Mouse (Mus musculus) cerebellum, adult 8-10 months (tissue): Measurements from ENCODE around the gene Lmo2.
A peak's percentile ranks its signal among the peaks of the same experiment; 100 is the strongest.
"Not testable (repeated sequence)": the region's sequence is repeated elsewhere in the genome, so short reads cannot be mapped to it uniquely, and the experiment has no call there.

ENCODE experiments used
- DNase-seq: peaks from one replicate; pipeline ENCODE4 v3.0.0; 2022

Lmo2 gene

GRCm38 (mm10) chr2:103983146-103983545 lies 25.4 kb downstream of the Lmo2 start:
- DNase-seq, result no peak

DNA sequence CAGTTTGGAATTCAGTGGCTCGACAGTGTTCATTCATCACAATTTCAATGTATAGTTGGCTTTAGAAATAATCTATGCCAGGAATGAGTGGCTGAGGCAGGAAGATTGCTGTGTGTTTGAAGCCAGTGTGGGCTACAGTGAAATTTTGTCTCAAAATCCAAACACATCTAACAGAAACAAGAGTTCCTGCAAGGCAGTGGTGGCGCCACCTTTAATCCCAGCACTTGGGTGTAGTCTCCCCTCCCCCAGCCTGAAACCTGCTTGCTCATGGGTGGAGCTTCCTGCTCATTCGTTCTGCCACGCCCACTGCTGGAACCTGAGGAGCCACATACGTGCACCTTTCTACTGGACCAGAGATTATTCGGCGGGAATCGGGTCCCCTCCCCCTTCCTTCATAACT lies 29.8 kb downstream of the Lmo2 start:
- DNase-seq, result not testable (repeated sequence)

DNA sequence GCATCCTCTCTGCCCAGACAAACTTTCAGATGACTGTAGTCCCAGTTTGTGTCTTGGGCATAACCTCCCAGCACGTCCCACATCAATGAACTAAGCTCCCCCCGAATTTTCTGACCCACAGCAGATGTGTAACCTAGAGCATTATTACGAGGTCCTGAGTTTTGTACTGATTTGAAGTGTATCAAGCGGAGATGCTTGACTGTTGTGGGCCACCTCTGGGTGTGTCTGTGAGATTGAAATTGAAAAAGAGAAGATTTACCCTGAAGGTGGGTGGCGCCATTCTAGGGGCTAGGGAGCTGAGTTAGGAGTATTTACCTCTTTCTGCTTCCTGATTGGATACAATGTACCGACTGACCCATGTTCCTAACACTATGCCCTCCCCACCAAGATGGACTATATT lies 31.9 kb downstream of the Lmo2 start:
- no peak for DNase-seq

DNA sequence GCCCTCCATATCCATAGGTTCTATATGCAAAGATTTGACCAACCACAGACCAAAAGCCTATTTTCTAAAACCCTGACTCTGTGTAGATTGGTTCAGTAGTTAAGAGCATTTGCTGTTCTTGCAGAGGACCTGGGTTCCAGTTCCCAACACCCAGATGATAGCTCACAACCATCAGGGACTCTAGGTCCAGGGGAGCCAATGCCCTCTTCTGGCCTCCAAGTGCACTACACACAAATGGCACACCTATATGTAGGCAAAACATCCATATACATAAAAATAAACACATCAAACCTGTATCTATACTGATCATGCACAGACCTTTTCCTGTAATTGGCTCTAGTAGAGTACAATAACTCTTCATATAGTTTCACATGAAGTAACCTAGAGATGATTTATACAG lies 33.5 kb downstream of the Lmo2 start:
- no peak for DNase-seq

- DNase-seq, result no peak
These were observed 34.4 kb downstream of the Lmo2 start for GRCm38 (mm10) chr2:103992162-103992561.

DNA sequence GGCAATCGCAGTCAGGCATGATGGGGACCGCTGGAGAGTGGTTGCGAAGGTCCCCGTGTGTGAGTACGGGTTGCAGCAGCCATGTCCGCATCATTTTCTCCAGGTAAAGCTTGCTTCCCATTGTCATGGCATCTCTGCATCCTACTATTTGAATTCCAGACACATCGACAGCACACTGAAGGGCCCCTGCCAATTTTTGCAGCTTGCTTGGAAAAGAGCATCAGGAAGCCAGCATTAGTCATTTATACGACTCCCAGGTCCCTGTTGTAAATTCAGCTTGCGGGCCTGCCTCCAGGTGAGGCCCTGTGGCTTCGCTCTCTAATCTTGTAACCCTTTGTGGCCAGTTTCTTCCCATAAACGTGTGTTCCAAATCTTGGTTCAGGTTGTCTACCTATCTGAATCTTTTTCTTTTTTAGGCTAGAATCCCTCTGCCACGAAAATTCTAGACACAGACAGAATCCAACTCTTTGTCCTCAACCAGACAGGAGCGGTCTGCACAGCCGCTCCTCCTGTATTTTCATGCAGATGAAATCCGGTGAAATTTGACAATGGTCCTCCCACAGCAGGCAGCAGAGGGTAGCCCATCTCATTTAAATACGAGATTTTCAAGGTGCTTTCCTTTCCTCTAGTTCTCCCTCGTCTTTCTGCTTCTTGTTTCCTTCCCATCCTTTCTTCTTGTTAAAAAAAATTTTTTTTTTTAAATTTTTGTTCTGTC lies 35.0 kb downstream of the Lmo2 start:
- no peak for DNase-seq

DNA sequence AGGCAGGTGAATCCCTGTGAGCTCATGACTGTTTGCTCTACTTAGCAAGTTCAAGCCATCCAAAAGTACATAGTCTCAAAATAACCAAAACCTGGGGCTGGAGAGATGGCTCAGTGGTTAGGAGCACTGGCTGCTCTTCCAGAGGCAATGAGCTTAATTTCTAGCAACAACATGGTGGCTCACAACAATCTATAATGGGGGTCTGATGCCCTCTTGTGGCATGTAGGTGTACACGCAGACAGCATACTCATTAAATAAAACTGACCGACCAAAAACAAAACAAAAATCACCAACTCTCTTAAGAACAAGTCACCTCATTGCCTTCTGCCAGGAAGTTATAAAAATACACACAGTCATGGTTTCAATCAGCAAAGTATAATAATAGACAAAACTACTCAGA lies 43.3 kb downstream of the Lmo2 start:
- no peak for DNase-seq

DNA sequence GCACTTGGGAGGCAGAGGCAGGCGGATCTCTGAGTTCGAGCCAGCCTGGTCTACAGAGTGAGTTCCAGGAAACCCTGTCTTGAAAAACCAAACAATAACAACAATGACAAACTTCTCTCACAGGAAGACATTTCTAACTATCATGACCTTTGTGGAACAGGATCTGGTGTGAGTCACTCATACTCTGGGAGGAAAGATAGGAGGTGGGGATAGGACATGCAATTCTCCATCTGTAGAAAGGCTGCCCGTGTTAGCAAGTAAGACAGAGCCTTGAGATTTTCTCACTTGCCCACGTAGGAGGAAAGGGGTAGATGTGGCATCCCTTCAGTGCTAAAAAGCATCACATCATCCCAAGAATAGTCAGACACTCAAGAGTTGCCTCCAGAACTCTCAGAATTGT lies 44.1 kb downstream of the Lmo2 start:
- no peak for DNase-seq

DNA sequence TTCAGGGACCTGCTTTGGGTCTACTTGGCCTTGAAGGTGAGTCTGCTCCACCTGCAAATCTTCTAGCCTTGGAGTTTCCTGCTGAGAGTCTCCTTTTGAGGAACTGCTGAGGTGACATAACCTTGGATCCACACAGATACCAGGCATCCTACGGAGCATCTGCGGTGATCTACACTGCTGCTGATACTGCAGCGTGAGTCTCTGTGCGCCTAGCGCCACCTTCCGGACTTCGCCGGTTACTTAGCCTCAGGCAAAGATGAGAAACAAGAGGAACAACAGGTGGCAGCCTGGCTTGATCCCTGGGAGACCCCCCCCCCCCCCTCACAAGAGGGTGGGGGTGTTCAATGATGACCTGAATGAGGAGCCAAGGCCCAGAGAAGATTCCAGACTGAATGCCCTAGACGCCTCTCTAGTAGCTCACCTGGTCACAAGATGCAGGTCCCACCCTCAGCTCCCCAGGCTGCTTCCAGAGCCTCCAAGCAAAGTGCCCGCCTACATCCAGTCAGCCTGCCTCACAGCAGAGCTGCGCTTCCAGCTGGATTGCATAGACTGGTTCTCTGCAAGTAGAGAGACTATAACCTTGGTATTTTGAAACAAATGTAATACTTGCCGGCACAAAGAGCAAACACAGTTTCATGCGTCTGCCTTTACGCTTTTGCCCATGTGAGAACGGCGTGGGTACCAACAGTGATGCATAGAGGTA lies 45.1 kb downstream of the Lmo2 start:
- peak; percentile 22 for DNase-seq

DNA sequence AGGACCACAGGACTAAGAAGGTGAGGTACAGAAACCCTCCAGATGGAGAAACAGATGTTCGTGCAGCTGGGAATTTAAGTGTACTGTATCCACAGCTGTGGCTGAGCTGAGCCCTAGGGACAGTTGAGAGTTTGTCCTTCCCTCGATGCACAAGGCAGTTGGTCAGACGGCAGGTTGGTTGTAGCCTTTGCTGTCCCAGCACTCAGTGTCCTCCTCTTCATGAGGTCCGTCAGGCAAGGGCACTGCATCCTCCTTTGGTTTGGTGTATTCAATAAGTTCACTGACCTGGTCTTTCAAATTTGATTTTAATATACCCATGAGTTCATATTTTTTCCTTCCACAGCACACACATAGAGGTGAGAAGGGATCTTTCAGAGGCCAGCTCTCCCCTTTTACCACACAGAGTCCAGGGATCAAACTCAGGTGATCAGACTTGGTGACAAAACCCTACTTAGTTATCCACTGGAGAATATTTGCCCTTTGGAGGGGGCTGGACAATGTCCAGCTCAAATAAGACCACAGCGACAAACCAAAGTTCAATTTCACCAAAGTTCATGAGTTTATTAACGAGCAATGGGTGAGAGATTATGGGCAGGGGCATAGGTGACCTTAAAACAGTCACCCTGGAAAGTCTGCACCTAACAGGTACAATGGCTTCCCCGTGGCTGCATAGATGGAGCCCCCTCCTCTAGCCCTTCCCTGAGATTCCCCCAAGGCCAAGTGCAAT lies 50.2 kb downstream of the Lmo2 start:
- DNase-seq, result no peak

- DNase-seq, result not testable (repeated sequence)
These were observed 51.1 kb downstream of the Lmo2 start for GRCm38 (mm10) chr2:104008853-104009252.

- DNase-seq, result no peak
These were observed 65.3 kb downstream of the Lmo2 start for GRCm38 (mm10) chr2:104023096-104023495.

- DNase-seq, result no peak
These were observed 66.9 kb downstream of the Lmo2 start for GRCm38 (mm10) chr2:104024656-104025055.

DNA sequence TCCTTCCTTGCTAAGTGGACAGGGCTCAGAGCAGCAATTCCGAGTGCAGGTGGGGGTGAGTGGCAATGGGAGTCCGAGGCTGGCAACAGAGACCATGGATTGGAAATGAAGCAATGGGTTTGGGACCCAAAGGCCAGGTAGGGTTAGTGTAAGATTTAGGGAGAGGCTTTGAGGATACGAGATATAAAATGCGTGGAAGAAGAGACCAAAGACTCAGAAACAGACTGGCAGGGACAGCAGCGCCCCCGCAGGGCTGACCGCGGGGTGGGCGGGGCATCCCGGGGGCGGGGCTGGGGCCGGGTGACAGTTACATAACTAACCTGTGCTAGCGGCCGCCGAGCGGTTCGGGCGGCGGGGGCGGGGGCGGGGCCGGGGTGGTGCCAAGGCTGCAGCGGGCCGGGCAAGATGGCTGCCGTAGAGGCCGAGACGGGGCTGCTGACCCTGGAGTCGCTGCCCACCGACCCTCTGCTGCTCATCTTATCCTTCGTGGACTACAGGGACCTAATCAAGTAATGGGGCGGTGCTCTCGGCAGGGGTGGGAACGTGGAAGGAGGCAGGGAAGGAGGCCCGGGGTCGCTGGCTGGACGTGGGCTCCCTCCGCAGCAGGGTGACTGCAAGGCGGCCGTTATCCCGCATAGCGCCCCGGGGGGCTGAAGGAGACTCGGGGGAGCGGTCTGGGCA lies 69.8 kb downstream of the Lmo2 start, which contains the start of gene Fbxo3:
Gene Fbxo3 (plus strand): TSS at position 264 of the 681 bp plus-strand sequence.
- peak; percentile 91 for DNase-seq

GRCm38 (mm10) chr2:104028139-104028723 lies 70.4 kb downstream of the Lmo2 start, which contains the start of gene 4931422A03Rik:
Gene 4931422A03Rik (minus strand): TSS chr2:104028361.
- DNase-seq, result no peak

DNA sequence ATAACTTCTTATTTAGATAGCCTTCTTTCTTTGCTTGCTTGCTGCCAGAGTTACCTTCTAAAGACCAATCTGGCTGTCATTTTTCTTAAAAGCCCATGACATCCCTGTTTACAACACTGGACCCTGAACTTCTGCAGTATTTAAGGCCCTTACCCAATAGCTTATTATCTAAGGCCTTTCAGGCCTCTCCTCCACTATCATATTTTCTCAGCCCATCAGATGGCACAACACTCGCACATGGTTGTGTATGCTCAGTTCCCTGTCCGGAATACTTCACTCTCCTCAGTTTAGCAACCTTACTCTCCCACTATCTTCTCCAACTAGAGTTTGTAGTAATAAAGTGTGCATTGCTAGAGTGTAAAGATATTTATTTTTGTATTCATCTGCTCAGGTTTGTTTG lies 71.3 kb downstream of the Lmo2 start:
- DNase-seq, result no peak

DNA sequence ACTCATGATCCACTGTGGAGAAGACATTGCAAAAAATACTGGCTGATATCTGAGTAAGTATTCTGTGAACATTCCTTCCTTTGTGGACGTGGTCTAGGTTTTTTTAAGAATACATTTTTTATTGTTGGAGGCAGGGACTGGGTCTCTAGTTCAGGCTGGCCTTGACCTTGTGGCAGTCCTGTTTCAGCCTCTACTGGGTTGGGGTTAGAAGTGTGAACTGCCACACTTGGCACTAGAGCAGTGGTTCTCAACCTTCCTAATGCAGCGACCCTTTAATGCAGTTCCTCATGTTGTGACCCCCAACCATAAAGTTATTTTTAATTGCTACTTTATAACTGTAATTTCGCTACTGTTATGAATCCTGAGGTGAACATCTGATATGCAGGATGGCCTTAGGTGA lies 72.6 kb downstream of the Lmo2 start:
- no peak for DNase-seq
